Mouse (Mus musculus): ENCODE results near the gene Slc2a9. TPM values are rescaled to one million over a fixed set of nuclear protein-coding genes. Genes with fewer than 3 reads are reported as not detected.

Slc2a9 gene
- polyA plus RNA-seq, 1 experiment from 2014 or later: 0.05 TPM

DNA sequence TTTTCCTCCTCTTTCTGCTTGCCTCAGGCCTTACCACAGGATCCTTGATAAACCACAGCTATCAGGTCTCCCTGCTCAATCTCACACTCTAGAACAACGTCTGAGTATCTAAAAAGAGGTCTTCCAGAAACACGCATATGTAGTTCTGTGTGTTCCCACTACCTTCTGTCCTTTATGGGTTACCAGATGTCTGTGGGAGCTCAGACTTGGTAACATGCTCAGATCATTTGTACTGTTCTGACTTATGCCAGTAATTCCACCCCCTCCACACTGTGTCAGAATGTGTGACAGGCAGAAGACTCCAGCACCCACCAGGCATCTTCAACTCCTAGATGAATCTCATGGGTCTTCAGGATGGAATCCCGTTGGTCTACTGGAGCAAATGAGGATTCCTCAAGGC lies 146.0 kb downstream of the Slc2a9 start:
- Histone ChIP-seq H3K4me3 (no peak overlapping the region), H3K36me3 (ENCODE audit: poor library complexity, severe bottlenecking) (no peaks in the 10 kb centered on the region), H3K27me3 (no peaks in the 10 kb centered on the region), H3K4me1 (no peaks in the 10 kb centered on the region), H3K9me3 (replicated peaks) (no peaks in the 10 kb centered on the region), H3K9ac (no peak overlapping the region), H3K27ac (no peak overlapping the region), H3K4me2 (no peak overlapping the region)
- no peak for ATAC-seq
- WGBS: 87% methylated on average over 3 of the region's 3 CpGs

DNA sequence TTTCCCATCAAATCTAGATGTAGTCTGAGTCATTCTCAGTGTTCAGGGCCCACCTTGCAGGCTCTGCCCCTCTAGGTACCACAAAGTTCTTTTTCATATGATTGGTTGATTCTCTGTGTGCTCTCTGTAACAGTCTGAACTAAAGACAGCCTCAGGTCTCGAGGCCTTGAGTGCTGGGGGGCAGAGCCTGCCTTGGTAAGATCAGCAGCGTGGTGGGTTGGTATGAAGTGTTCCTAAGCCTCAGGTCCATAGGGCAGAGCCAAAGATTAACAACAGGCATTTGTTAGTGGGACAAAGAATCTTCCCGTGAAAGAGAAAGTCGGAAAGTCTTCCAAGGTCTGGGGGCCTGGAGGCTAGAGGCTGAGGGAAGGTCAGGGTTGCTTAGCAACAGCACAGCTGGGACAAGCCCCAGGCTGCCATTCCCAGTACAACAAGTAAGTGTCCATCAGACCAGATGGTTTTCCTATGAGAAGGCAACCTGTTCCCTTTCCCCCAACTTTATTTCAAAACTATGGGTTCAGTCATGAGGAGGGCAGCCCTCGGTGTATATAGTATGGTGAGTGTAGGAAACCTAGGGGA lies 152.5 kb downstream of the Slc2a9 start:
- H3K9me3 ChIP-seq (replicated peaks): no peaks in the 10 kb centered on the region
- 23% methylated on average over 5 of the region's 5 CpGs for WGBS
- no peak overlapping the region for H3K27ac ChIP-seq
- no peak for ATAC-seq
- no peak overlapping the region for H3K4me3 ChIP-seq
- H3K4me2 ChIP-seq: no peak overlapping the region
- H3K27me3 ChIP-seq: no peaks in the 10 kb centered on the region
- no peak overlapping the region for H3K9ac ChIP-seq
- H3K36me3 ChIP-seq (ENCODE audit: poor library complexity, severe bottlenecking): no peaks in the 10 kb centered on the region
- H3K4me1 ChIP-seq: no peaks in the 10 kb centered on the region

DNA sequence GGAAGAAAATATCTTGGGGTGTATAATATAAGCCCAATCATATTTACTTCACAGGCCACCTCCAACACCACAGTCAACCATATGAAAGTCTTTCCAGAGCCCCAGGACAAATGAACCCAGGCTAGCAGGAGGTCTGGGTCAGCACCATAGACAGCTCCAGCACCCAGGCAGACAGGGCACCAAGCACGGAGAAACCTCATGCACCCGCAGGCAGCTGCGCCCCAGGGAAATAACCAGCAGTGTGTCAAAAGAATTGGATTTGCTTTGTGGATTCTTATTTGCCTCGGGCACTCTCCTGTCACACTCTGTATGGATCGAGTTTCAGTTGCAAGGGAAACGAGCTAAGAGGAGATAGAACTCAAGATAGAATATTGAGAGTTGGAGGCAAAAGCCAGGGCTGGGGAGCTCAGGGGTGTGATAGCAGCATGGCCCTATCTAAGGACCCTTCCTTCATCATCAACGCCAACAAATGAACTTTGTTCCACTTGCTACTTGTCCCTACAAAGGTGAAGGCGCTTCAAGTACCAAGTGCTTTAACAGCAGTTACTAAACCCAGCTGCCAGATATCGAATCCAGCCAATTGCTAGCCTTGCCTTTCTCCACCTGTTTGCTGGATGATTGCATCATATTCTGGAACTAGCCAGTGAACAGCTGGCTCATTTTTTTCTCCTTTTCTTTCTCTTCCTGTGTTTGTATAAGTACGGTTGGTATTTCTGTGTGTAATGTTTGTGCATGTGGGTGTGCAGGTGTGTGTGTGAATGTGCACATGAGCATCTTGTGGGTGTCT lies 156.1 kb downstream of the Slc2a9 start:
- Histone ChIP-seq H3K4me2 (no peak overlapping the region), H3K9ac (no peak overlapping the region), H3K27me3 (no peaks in the 10 kb centered on the region), H3K36me3 (ENCODE audit: poor library complexity, severe bottlenecking) (no peaks in the 10 kb centered on the region), H3K4me1 (peaks cover 5% of the 10 kb centered on the region), H3K4me3 (no peak overlapping the region), H3K27ac (no peak overlapping the region), H3K9me3 (replicated peaks) (no peaks in the 10 kb centered on the region)
- 37% methylated on average over 10 of the region's 10 CpGs for WGBS
- no peak for ATAC-seq

DNA sequence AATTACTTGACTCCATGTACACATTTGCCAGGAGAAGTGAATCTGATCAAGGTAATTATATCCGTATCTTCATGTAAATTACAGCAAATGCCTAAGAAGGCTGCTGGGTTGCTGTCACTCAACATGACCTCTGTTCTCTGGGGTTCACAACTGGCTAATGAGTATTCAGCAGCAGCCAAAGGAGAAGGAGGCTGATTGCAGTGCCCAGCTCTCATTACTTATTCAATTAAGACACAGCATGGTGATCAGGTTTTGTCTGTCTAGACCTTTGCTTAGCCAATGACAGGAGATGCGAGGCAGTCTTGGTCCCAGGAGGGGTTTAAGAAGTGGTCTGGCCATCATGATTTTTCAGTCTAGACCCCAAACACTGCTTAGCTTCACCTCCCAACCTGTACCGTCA lies 159.8 kb downstream of the Slc2a9 start:
- H3K4me2 ChIP-seq: no peak overlapping the region
- no peak overlapping the region for H3K27ac ChIP-seq
- H3K4me3 ChIP-seq: no peak overlapping the region
- 0 out of 2 replicates have a peak, but pooled peaks have one; percentile 30 for ATAC-seq
- no peaks in the 10 kb centered on the region for H3K36me3 ChIP-seq (ENCODE audit: poor library complexity, severe bottlenecking)
- no peaks in the 10 kb centered on the region for H3K27me3 ChIP-seq
- WGBS: 40% methylated on average over 3 of the region's 3 CpGs
- H3K4me1 ChIP-seq: peaks cover 5% of the 10 kb centered on the region
- no peaks in the 10 kb centered on the region for H3K9me3 ChIP-seq (replicated peaks)
- no peak overlapping the region for H3K9ac ChIP-seq

DNA sequence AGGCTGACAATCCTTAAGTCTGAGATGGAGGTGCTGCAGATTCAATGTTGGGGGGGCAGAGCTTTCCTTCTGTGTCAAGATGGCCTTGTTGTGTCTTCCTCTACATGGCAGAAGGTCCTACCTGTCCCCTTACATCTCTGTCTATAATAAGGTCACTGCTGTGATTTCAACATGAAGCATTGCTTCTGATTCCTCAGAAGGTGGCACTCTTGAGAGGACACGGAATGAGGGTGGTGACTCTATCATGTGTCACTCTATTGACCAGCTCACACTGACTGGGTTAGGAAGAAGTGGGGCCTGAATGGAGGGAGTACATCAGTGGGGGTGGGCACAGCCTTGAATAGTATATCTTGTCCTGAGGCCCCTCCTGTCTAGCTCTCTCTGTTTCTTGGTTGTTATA lies 168.4 kb downstream of the Slc2a9 start:
- Histone ChIP-seq H3K4me3 (no peak overlapping the region), H3K9me3 (replicated peaks) (no peaks in the 10 kb centered on the region), H3K36me3 (ENCODE audit: poor library complexity, severe bottlenecking) (no peaks in the 10 kb centered on the region), H3K4me1 (no peaks in the 10 kb centered on the region), H3K4me2 (no peak overlapping the region), H3K9ac (no peak overlapping the region), H3K27me3 (no peaks in the 10 kb centered on the region), H3K27ac (no peak overlapping the region)
- 50% methylated on average over 1 of the region's 1 CpGs for WGBS
- ATAC-seq: no peak

DNA sequence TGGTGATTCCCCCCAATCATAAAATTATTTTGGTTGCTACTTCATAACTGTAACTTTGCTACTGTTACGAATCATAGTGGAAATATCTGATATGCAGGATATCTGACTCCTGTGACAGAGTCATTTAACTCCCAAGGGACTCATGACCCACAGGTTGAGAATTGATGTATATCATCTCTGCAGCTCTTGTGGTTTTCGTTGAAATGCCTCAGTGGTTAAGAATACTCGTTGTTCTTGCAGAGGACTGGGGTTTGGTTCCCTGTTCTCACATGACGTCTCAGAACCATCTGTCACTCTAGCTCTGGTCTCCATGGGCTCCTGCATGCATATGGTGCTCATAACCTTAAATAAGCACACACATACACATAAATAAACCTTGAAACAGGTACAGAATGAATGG lies 169.6 kb downstream of the Slc2a9 start:
- H3K9ac ChIP-seq: no peak overlapping the region
- no peak for ATAC-seq
- H3K27me3 ChIP-seq: no peaks in the 10 kb centered on the region
- no peak overlapping the region for H3K4me3 ChIP-seq
- H3K4me2 ChIP-seq: no peak overlapping the region
- no peak overlapping the region for H3K27ac ChIP-seq
- no peaks in the 10 kb centered on the region for H3K36me3 ChIP-seq (ENCODE audit: poor library complexity, severe bottlenecking)
- WGBS: 87% methylated on average over 4 of the region's 4 CpGs
- no peaks in the 10 kb centered on the region for H3K4me1 ChIP-seq
- H3K9me3 ChIP-seq (replicated peaks): no peaks in the 10 kb centered on the region

DNA sequence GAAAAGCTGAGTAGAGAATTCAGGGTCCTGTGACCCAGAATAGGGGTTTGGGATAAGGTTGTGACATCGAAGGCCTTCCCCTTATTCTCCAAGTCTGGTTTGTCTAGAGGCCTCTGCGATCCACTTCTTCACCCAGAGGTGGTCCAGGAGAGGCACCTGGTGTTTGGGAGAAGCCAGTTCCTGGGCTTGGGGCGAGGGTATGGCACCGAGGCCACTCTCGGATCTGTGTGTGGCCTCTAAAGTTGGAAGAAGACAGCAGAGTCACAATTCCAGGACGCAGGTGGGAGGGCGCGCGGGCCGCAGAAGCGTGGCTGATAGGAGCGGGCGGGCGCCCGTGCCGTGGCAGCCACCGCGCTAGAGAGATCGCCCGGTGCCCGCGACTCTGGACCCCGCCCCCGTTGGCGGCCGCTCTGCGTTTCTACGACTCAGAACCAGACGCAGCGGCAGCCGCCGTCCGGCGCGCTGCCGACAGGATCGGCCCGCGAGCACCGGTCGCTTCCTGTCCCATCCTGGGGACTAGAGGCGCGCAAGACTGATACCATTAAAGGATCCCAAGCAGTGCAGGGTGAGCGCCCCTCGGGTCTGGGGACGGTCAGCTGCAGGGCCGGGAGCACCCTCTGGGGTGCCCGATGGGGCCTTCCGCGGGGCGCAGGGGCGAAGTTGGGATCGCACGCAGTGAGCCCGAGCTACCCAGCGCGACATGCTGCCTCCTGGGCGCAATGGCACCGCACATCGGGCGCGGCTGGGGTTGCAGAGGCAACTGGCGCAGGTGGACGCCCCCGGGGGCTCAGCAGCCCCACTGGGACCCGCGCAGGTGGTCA lies 183.8 kb downstream of the Slc2a9 start, which contains the start of gene Drd5:
TSS of gene Drd5 (plus strand) at position 402 of the 821 bp plus-strand sequence.
- 2% methylated on average over 66 of the region's 67 CpGs for WGBS
- ATAC-seq: peak; percentile 50; the same call in 1 of the 2 replicates
- H3K9ac ChIP-seq: peak within 1 kb of the TSS; percentile 48
- H3K27ac ChIP-seq: no peak within 1 kb of the TSS
- peaks cover 47% of the 10 kb centered on the region for H3K27me3 ChIP-seq
- H3K4me3 ChIP-seq: peak within 1 kb of the TSS; percentile 44
- H3K4me2 ChIP-seq: peak within 1 kb of the TSS; percentile 80
- H3K4me1 ChIP-seq: peaks cover 10% of the 10 kb centered on the region; the same call in 1 of the 2 replicates
- H3K9me3 ChIP-seq (replicated peaks): no peaks in the 10 kb centered on the region
- no peaks in the 10 kb centered on the region for H3K36me3 ChIP-seq (ENCODE audit: poor library complexity, severe bottlenecking)

DNA sequence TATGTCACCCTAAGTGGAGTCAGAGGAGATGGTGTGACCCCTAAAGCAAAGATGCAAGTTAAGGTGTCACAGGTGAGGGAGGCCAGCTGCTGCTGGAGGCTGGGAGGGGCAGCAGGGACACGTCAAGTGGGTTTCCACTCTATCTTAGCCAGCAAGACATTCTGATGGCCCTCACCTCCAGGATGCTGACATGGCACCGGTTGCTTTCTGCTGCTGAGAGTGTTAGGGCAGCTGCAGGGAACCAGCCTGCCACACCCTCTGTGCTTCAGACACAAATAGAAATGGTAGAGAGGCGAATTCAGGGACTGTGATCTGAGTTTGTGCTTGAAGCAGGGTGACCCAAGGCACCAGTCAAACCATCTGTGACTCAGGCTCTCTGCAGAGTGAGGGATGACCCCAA lies 193.1 kb downstream of the Slc2a9 start:
- no peak overlapping the region for H3K4me3 ChIP-seq
- H3K4me1 ChIP-seq: no peaks in the 10 kb centered on the region
- H3K9ac ChIP-seq: no peak overlapping the region
- 0 out of 2 replicates have a peak, but pooled peaks cover 7% of the 10 kb centered on the region for H3K27me3 ChIP-seq
- H3K36me3 ChIP-seq (ENCODE audit: poor library complexity, severe bottlenecking): no peaks in the 10 kb centered on the region
- H3K9me3 ChIP-seq (replicated peaks): no peaks in the 10 kb centered on the region
- no peak for ATAC-seq
- H3K4me2 ChIP-seq: no peak overlapping the region
- WGBS: 67% methylated on average over 3 of the region's 3 CpGs
- no peak overlapping the region for H3K27ac ChIP-seq

DNA sequence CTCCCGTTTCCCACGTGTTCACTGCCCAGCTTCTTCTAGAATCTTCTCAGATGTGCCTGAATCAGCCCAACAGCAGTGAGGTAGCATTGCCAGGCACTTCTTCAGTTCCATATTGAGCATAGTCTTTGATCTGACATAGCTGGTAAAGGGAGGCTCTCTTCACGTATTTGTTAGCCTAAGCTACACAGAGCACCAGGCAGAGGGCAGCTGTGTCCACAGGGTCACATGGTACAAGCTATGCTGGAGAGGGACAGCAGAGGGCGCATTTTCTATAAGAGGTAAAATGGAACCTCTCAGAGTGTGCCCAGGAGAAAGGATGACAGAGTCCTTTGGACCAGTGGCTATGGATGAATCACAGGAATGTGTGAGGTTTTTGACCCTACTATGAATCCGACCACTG lies 194.1 kb downstream of the Slc2a9 start:
- H3K4me3 ChIP-seq: no peak overlapping the region
- H3K4me1 ChIP-seq: no peaks in the 10 kb centered on the region
- no peaks in the 10 kb centered on the region for H3K36me3 ChIP-seq (ENCODE audit: poor library complexity, severe bottlenecking)
- 51% methylated on average over 5 of the region's 5 CpGs for WGBS
- H3K9ac ChIP-seq: no peak overlapping the region
- H3K27me3 ChIP-seq: 0 out of 2 replicates have a peak, but pooled peaks cover 7% of the 10 kb centered on the region
- H3K27ac ChIP-seq: no peak overlapping the region
- ATAC-seq: 0 out of 2 replicates have a peak, but pooled peaks have one; percentile 19
- H3K9me3 ChIP-seq (replicated peaks): no peaks in the 10 kb centered on the region
- no peak overlapping the region for H3K4me2 ChIP-seq

DNA sequence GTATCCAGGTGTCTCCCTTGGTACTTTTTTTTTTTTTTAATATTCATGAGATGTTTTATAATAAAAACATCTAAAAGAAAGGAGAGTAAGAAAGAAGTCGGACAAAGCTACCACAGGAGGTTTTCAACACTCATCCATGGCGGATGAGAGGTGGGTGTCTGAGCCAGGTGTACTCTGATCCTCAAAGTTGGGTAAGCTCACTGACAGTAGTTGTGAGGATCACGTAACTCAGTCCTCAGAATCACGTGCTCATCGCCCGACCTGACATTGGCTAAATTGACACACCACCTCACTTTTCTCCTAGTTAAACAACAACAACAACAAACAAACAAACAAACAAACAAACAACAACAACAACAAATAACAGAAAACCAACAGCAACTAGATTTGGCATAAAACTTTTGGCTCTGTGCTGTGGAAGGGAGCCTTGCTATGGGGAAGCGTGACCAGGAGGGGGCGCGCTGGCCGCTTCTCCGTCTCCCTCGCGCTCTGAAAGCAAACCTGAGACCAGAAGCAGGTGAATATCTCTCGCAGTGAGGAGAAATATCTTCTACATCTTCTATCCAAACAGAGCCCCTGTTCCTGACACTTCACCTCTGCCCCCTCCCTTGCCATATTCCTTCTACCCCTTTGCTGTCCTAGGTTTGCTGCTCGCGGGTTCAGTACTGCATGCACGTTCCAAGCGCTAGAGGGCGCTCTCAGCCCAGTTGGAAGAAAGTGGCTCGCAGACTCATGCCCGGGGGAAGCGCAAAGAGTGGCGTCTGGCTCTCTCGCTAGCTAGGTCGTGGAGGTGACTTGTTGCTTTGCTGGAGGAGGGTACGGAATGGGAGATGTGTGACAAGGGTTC lies 195.5 kb downstream of the Slc2a9 start:
- peak overlapping the region; percentile 63 for H3K4me2 ChIP-seq
- WGBS: 9% methylated on average over 26 of the region's 26 CpGs
- peak overlapping the region; percentile 55 for H3K9ac ChIP-seq
- peak overlapping the region; percentile 39 for H3K4me3 ChIP-seq
- peak; percentile 90 for ATAC-seq
- no peaks in the 10 kb centered on the region for H3K9me3 ChIP-seq (replicated peaks)
- H3K27ac ChIP-seq: no peak overlapping the region
- H3K4me1 ChIP-seq: no peaks in the 10 kb centered on the region
- H3K36me3 ChIP-seq (ENCODE audit: poor library complexity, severe bottlenecking): no peaks in the 10 kb centered on the region
- 0 out of 2 replicates have a peak, but pooled peaks cover 7% of the 10 kb centered on the region for H3K27me3 ChIP-seq

DNA sequence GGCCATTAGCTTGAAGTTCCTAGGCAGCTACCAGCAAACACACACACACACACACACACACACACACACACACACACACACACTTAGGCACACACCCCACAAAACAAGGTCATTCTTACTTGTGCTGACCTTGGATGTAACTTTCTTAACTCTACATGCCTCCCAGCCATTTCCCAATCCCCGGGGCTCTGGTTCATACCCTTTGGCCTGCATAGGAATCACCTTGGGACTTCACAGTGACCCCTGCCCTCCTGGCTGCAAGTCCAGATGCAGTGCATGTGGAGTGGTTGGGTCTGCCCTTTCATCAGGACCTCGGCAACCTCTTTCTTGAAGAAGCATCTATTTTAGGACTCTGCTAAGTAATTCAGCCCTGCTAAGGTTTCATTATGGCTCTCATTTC lies 197.7 kb downstream of the Slc2a9 start:
- H3K4me1 ChIP-seq: no peaks in the 10 kb centered on the region
- no peak overlapping the region for H3K9ac ChIP-seq
- no peaks in the 10 kb centered on the region for H3K9me3 ChIP-seq (replicated peaks)
- H3K4me2 ChIP-seq: no peak overlapping the region
- WGBS: 81% methylated on average over 2 of the region's 2 CpGs
- H3K36me3 ChIP-seq (ENCODE audit: poor library complexity, severe bottlenecking): no peaks in the 10 kb centered on the region
- no peak overlapping the region for H3K4me3 ChIP-seq
- H3K27ac ChIP-seq: no peak overlapping the region
- ATAC-seq: no peak
- H3K27me3 ChIP-seq: 0 out of 2 replicates have a peak, but pooled peaks cover 7% of the 10 kb centered on the region

All from forebrain, embryonic 13.5 days (tissue).